Mouse (Mus musculus) intestine, postnatal 0 days (tissue): ENCODE results near the gene Espn. TPM values are rescaled to one million over a fixed set of nuclear protein-coding genes. Genes with fewer than 3 reads are reported as not detected.

Experiments
- ATAC-seq: fragments of 200-750 bp; cut with Nextera tagmentation; 2 replicates; pipeline ENCODE4 v1.8.0; 2017; ENCODE audit warnings: mild to moderate bottlenecking, moderate TSS enrichment, moderate library complexity
- H3K27ac ChIP-seq: fragments of 300-500 bp; sonication (generic); 2 replicates; pipeline ENCODE4 v1.5.1; 2014; ENCODE audit warnings: mild to moderate bottlenecking, low read depth, low read length, moderate library complexity
- H3K27me3 ChIP-seq: fragments of 300-500 bp; sonication (generic); replicated peaks from 2 replicates; pipeline ENCODE4 v1.6.1; 2014; ENCODE audit warnings: low read length, mixed read lengths; ENCODE audit not compliant: control insufficient read depth, insufficient read depth
- H3K36me3 ChIP-seq: fragments of 300-500 bp; sonication (generic); 2 replicates; pipeline ENCODE4 v1.6.1; 2014; ENCODE audit warnings: mild to moderate bottlenecking, moderate library complexity; ENCODE audit not compliant: control insufficient read depth, insufficient read depth
- H3K4me1 ChIP-seq: fragments of 300-500 bp; sonication (generic); replicated peaks from 2 replicates; pipeline ENCODE4 v1.6.1; 2014; ENCODE audit warnings: antibody characterized with exemption, low read length, mixed read lengths; ENCODE audit not compliant: control insufficient read depth, insufficient read depth
- H3K4me2 ChIP-seq: fragments of 300-500 bp; sonication (generic); replicated peaks from 2 replicates; pipeline ENCODE4 v1.6.1; 2014; ENCODE audit warnings: low read depth, mild to moderate bottlenecking, moderate library complexity
- H3K4me3 ChIP-seq: fragments of 300-500 bp; sonication (generic); 2 replicates; pipeline ENCODE4 v1.5.1; 2014; ENCODE audit warnings: low read depth, low read length
- H3K9ac ChIP-seq: fragments of 300-500 bp; sonication (generic); 2 replicates; pipeline ENCODE4 v1.6.1; 2014; ENCODE audit warnings: mild to moderate bottlenecking, low read depth, low read length
- H3K9me3 ChIP-seq: fragments of 300-500 bp; sonication (generic); 2 replicates; pipeline ENCODE4 v1.6.1; 2016; ENCODE audit warnings: mixed run types; ENCODE audit not compliant: control insufficient read depth
- CTCF ChIP-seq: sonication (generic); IDR thresholded peaks from 2 replicates; pipeline ENCODE4 v1.5.1; 2016; ENCODE audit warnings: low read depth, mild to moderate bottlenecking, control low read depth, antibody characterized with exemption, moderate library complexity
- WGBS: fragments of 180-500 bp; shearing (Covaris S2); extraction: QIAGEN DNeasy Blood & Tissue Kit; methylation state at CpG from one replicate; pipeline ENCODE4 v1.1.7; 2014; 5-methylcytosine and 5-hydroxymethylcytosine counted together
- polyA plus RNA-seq: library from polyadenylated mRNA; unstranded; fragments of >200 nt; fragmentation: Nextera tagmentation; extraction: Ambion mirVana; gene quantifications from 2 replicates; pipeline ENCODE4 v1.2.1, GENCODE M21; 2015

Gene Espn
- polyA plus RNA-seq, 1 experiment from 2014 or later = 264 TPM

DNA sequence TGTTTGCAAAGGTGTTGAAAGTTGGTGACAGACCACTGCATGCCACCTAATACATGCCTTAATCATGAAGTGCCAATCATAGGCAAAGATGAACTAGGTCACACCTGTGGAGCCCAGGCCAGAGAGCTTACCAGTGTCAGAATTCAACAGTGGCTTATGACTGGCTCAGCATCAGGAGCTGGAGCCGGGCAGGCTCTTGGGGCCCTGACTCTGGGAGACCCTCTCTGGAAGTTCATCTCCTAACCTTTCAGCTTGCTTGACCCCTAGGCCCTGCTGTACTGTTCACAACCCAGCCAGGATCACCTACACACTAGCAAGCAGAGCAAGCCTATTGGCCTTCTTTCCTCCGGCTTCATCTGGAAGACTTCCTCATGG, 15.3 kb downstream of the Espn start:
- WGBS = 98% methylated on average over 2 of the region's 2 CpGs
- no peak for TF ChIP-seq CTCF
- H3K4me2 ChIP-seq = no peak overlapping the region
- no peak overlapping the region for H3K9ac ChIP-seq
- H3K9me3 ChIP-seq = no peaks in the 10 kb centered on the region
- H3K36me3 ChIP-seq = no peaks in the 10 kb centered on the region
- H3K27ac ChIP-seq = no peak overlapping the region
- peaks cover 18% of the 10 kb centered on the region; the same call in 1 of the 2 replicates for H3K27me3 ChIP-seq
- H3K4me3 ChIP-seq = no peak overlapping the region
- ATAC-seq = no peak
- H3K4me1 ChIP-seq = no peaks in the 10 kb centered on the region; the same call in 1 of the 2 replicates

DNA sequence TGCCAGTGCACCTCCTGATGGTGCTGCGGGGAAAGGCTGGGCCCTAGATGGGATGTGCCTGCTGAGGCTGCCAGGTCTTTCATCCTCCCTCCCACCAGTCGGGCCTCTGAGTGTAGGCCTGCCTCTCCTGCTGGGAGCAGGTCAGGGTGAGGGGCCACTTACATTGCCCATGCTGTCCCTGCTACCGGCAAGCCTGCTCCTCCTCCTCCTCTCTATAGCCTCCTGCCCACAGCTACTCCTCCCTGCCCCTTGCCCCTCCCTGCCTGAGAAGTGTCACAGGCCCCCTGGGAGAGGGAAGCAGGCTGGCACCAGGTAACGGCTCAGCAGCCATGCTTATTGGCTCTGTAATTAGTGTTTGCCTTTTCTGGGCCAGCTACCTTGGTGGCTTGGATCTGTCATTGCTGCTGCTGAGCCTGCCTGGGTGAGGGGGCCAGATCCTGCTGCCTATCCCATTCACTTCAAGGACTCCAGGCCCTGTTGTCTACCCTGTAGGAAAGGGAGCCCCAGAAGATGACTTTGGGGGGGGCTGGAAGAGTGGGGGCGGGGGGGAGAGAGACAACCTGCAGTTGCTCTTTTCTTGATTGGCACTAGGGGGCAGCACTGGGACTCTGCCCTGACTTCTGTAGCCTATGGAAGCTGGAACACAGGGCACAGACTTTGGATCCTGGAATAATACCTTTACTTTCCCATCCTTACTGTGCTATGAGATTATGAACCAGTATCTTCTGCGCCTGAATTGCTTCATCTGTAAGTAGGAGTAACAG, 15.9 kb downstream of the Espn start:
- no peak for ATAC-seq
- Histone ChIP-seq H3K36me3 (no peaks in the 10 kb centered on the region), H3K4me1 (no peaks in the 10 kb centered on the region; the same call in 1 of the 2 replicates), H3K27me3 (peaks cover 19% of the 10 kb centered on the region; the same call in 1 of the 2 replicates), H3K9me3 (no peaks in the 10 kb centered on the region), H3K4me3 (no peak overlapping the region), H3K27ac (no peak overlapping the region), H3K4me2 (no peak overlapping the region), H3K9ac (no peak overlapping the region)
- TF ChIP-seq CTCF = peak; percentile 80
- WGBS = 43% methylated on average over 6 of the region's 6 CpGs

- no peak overlapping the region for H3K9ac ChIP-seq
- no peak for ATAC-seq
- TF ChIP-seq CTCF = no peak
- H3K4me3 ChIP-seq = no peak overlapping the region
- no peaks in the 10 kb centered on the region for H3K36me3 ChIP-seq
- WGBS = 62% methylated on average over 12 of the region's 12 CpGs
- no peaks in the 10 kb centered on the region for H3K9me3 ChIP-seq
- H3K27ac ChIP-seq = no peak overlapping the region
- H3K27me3 ChIP-seq = peaks cover 24% of the 10 kb centered on the region; the same call in 1 of the 2 replicates
- no peaks in the 10 kb centered on the region; the same call in none of the 2 replicates for H3K4me1 ChIP-seq
- H3K4me2 ChIP-seq = no peak overlapping the region
Measured at GRCm38 (mm10) chr4:152135363-152135762, 16.8 kb downstream of the Espn start.

- H3K4me1 ChIP-seq = no peaks in the 10 kb centered on the region; the same call in none of the 2 replicates
- H3K9ac ChIP-seq = no peak overlapping the region
- H3K9me3 ChIP-seq = no peaks in the 10 kb centered on the region
- no peak for ATAC-seq
- no peak overlapping the region for H3K4me2 ChIP-seq
- H3K27me3 ChIP-seq = peaks cover 26% of the 10 kb centered on the region; the same call in 1 of the 2 replicates
- no peak overlapping the region for H3K27ac ChIP-seq
- peak; percentile 85 for TF ChIP-seq CTCF
- H3K4me3 ChIP-seq = no peak overlapping the region
- H3K36me3 ChIP-seq = no peaks in the 10 kb centered on the region
Measured at GRCm38 (mm10) chr4:152134507-152134906, 17.7 kb downstream of the Espn start.

- TF ChIP-seq CTCF = no peak
- no peak overlapping the region for H3K9ac ChIP-seq
- no peaks in the 10 kb centered on the region; the same call in none of the 2 replicates for H3K4me1 ChIP-seq
- no peaks in the 10 kb centered on the region for H3K36me3 ChIP-seq
- peaks cover 33% of the 10 kb centered on the region; the same call in 1 of the 2 replicates for H3K27me3 ChIP-seq
- H3K4me2 ChIP-seq = no peak overlapping the region
- H3K4me3 ChIP-seq = no peak overlapping the region
- no peak overlapping the region for H3K27ac ChIP-seq
- WGBS = 67% methylated on average over 5 of the region's 5 CpGs
- H3K9me3 ChIP-seq = no peaks in the 10 kb centered on the region
- ATAC-seq = no peak
Measured at GRCm38 (mm10) chr4:152133213-152133612, 19.0 kb downstream of the Espn start.

- TF ChIP-seq CTCF = peak; percentile 56
- H3K36me3 ChIP-seq = no peaks in the 10 kb centered on the region
- peak overlapping the region; percentile 55; the same call in 1 of the 2 replicates for H3K4me3 ChIP-seq
- H3K9ac ChIP-seq = no peak overlapping the region
- no peaks in the 10 kb centered on the region; the same call in none of the 2 replicates for H3K4me1 ChIP-seq
- H3K9me3 ChIP-seq = no peaks in the 10 kb centered on the region
- peak; percentile 15 for ATAC-seq
- 0 out of 2 replicates have a peak overlapping the region, but pooled peaks have one; percentile 21 for H3K27ac ChIP-seq
- peak overlapping the region; percentile 89 for H3K4me2 ChIP-seq
- H3K27me3 ChIP-seq = peaks cover 37% of the 10 kb centered on the region; the same call in 1 of the 2 replicates
- 20% methylated on average over 10 of the region's 10 CpGs for WGBS
Measured at GRCm38 (mm10) chr4:152132772-152133169, 19.4 kb downstream of the Espn start.
